Mouse (Mus musculus) gastrocnemius, postnatal 4 days (tissue): ENCODE results near the gene Rtbdn. TPM values are rescaled to one million over a fixed set of nuclear protein-coding genes. Genes with fewer than 3 reads are reported as not detected.

ENCODE experiments used
- DNase-seq, 2 experiments: peaks; one replicate each; pipeline ENCODE4 v3.0.0; 2021 to 2022; ENCODE audit warnings: low spot score in 2 of 2, mixed read lengths in 2 of 2
- total RNA-seq, 2 experiments: library from RNA; stranded (reverse); gene quantifications; 2 replicates each; pipeline ENCODE4 v1.2.3; 2021

Gene Rtbdn
- total RNA-seq, 2 experiments from 2014 or later, result not detected

DNA sequence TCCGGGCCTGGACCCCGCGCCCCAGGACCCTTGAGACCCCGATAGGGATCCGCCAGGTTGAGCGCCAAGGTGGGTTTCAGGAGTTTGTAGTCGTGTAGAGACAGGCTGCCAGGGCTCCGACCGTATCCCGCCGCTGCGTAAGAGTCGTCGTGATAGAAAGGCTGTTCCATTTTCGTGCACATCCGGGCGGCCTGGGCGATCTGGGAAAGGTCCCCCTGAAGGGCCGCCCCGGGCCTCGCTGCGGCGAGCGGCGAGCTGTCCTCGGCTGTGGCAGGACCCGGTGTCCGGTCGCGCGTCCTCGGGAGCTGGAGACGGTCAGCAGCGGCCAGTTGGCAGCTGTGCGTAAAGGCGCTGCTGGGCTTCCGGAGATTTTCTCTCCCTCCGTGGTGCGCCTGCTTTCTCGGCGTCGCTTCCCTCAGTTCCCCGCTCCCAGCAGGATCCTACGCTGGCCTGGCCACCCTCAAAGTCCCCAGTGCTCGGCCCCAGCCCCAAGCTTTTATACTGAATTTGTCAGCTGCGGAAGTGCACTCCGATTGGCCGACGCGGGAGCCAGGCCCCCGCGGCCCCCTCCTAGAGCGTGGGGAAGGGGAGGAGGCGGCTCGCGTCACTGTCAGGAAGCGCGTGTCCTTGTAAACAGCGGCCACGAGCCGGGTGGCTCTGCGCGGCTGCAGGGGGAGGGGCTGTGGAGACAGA, 31.6 kb downstream of the Rtbdn start, which contains the start of gene Junb:
TSS of gene Junb (minus strand) at position 471 of the 693 bp plus-strand sequence.
- peak; percentile 79 to 89 for DNase-seq

DNA sequence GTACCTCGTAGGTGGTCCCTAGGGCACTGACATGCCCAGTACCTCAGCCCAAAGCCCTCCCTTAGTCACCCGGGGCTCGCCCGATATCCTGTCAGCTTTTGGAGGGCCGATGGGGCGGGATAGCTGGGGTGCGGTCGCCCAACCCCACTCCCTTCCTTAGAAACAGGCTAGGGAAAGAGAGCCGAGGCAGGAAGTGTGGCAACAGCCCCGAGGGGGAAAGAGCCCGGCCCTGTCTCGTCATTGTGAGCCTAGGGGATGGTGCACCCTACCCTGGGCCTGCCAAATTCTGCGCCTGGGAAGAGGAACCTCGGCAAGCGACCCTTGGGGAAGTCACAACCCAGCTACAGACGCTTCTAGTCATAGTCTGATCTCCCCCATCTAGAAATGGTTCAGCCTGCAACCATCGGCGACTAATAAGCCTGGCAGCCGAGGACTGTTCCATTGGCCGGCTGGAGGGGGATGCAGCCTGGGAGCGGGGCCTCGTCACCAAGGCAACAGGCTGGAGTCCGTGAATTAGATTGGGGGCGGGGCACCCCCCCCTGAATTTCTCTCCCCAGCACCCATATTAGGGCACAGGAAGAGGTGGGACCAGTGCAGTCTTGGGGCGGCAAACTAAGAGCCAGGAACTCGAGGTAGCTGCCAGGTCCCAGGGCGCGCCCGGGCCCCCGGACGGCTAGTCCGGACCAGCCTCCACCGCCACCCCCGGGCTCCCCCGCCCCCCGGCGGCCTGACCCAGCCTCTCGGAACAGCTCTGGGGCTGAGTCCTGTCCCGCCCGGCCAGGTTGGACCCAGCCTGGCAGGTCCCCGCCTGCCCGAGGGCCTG, 33.0 kb downstream of the Rtbdn start:
- peak; percentile 64 to 86 for DNase-seq

DNA sequence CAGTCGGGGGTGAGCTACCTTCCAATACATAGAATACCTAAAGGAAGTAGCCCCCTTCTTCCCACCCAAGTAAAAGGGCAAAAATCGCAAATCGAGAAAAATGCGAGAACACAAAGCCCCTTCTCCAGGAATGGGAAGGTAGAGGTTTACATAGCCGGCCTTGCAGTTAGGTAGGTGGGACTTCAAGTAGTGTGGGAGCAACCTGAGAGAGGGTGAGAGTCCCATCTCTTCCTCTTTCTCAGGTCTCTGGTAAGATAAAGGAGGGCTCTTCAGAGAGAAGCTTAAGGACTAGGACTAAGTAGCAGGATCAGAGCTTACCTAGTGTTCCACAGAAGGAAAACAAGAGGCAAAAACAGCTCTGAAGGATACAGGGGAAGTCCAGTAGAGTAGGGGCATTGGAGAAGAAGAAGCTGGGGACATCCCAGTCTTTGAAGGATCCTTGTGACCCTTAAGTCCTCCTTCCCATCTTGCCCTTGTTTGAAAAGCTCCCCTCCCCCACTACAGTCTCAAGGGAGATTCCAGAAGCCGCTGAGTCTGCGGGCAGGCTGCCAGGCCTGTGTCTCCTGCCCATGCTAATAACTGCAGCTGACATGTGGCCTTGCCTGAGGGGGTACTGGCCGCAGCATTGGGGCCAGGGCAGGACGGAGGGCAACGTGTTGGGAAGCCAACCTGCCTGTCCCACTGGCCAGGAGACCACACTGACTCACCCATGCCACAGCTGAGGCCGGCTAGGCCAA, 34.0 kb downstream of the Rtbdn start:
- DNase-seq, result peak in 1 of 2 experiments; percentile 68

- DNase-seq, result no peak
Observed at GRCm38 (mm10) chr8:84981644-84982498, 35.1 kb downstream of the Rtbdn start.

GRCm38 (mm10) chr8:84982499-84983011, 35.8 kb downstream of the Rtbdn start:
- DNase-seq, result no peak

- DNase-seq, result no peak
Observed at GRCm38 (mm10) chr8:84984294-84985048, 37.7 kb downstream of the Rtbdn start.

DNA sequence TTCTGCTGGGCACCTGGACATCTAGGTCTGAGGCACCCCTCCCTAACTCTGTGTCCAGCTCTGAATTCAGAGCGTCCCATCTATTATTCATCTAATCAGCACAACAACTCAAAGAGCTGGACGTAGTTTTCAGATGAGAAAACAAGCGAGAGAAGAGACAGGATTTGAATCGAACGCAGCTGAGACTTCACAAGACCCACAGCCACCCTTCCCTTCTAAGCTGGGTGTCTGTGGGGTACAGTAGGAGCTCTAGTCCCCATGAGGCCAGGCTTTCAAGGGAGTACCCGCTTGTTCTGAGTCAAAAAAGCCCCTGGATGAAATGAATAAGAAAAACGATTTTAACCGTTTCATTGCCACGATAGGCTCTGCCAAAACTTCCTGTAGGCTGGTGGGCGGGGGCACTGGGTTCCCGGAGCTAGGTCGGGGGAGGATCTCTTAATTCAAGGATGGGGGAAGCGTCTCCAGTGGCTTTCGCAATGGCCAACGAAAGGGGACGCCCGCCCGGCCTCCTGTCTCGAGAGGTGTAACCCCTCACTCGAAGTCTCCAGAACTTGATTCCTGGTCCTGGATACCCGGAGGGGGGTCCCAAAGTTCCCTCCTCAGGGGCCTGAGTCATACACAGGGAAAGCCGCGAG, 38.4 kb downstream of the Rtbdn start:
- no peak for DNase-seq

DNA sequence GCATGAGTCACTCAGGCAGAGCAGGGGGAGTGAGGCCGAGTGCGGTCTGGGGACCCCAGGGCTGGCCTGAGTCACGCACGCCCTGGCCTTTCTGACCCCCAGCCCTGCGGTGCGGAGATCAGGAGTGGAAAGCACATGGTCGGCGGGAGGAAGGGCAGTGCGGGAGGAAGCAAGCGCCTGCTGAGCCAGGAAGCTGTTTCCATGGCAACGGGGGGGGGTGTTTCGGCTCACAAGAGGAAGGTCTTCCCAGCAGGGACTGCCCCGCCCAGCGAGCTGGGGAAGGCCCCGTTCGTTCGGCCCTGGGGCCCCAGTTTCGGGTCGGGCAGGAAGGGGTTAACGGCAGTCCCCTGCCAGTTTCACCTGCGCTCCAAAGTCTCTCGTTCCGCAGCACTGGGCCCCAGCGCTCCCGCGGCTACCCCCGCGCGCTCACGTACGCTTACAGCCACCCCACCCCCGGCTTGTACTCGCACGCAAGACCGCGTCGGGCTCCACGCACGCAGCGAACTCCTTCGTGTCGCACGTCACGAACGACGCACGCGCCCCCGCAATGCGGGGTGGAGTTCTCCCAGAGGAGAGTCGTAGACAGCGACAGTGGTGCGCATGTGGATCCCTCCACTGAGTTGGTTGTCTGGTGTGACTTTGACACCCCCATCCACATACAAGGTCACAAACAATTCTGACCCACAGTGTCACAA, 39.0 kb downstream of the Rtbdn start:
- DNase-seq, result peak; percentile 62 to 81

DNA sequence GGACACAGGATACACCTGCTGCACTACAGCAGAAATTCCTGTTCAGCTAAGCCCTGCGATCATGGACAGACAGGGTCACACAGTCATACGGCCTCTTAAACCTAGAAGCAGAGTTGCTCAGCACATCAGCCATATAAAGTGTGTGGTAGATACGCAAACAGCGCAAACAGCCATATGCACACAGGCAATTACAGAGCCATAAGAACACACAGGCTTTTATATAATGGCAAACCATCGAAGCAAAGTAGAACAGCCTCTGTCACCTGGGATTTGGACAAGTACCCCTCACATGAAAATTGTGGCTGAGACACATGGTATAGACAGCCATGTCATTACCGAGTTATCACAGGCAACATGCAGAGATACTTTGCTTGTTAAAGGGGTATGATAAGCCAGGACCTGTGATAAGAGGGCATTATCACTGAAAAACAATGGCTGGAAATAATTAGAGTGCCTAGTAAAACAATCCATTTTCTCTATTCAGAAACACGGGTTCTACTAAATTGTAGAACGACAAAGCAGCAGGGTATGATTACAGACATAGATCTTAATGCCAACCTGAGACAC, 39.7 kb downstream of the Rtbdn start:
- no peak for DNase-seq

- DNase-seq, result no peak
Observed at GRCm38 (mm10) chr8:84987388-84987787, 40.6 kb downstream of the Rtbdn start.

DNA sequence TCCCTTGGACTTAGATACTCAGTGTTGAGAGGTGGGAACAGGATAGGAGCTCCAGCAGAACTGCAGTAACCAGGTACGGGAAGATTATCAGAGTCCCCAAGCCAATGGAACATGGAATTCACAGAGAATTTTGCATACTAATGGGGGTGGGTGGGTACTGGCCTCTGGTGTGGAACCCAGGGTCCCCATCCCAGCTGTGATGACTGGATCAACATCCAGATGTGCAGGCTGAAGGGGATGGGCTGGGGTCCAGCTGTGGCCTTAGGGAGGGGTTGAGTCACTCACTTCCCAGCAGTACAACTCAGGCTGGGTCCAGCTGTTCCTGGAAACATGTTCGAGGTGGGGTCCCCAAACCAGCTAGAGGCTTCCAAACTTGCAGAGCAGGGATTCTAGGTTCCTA, 41.1 kb downstream of the Rtbdn start:
- DNase-seq, result no peak

- DNase-seq, result no peak
Observed at GRCm38 (mm10) chr8:84989311-84989731, 42.5 kb downstream of the Rtbdn start.

DNA sequence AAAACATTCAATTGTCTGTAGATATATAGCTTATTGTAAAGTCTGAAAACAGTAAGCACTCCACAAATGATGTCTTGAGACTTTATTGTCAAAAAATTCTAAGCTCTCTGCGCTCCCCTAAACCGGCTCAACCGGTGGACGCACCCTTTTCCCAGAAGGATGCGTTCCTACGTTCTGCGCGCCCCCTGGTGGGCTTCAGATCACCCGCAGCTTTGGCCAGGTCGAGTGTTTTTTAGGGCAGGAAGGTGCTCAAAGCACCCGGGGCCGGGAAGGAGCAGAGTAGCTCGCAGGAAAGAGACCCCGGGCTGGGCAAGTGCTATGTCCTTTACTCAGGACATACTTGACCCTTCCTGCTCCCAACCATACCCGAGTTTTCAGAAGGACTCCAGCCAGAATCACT, 43.0 kb downstream of the Rtbdn start:
- peak; percentile 84 to 93 for DNase-seq

GRCm38 (mm10) chr8:84990349-84990748, 43.6 kb downstream of the Rtbdn start, which contains the start of gene Hook2:
Gene Hook2 (plus strand): TSS chr8:84990603.
- peak; percentile 90 to 96 for DNase-seq

DNA sequence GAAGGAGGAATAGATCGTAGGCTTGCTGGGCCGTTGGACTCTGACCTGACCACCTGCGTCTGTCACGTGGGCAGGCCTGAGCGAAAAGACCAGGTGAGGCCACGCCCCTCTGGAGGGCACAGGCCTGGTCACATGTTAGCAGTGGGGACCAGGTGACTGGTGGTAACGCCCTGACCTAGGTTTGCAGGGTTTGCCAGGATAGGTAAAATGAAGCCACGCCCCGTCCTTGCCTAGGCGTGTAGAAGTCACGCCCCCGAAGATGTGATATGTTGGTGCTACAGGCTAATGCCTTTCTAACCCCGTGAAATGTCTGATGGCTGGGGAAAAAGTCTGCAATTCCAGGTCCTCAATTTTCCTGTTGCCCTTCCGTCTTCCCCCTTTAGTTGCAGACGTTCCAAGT, 44.0 kb downstream of the Rtbdn start:
- DNase-seq, result no peak

- DNase-seq, result no peak
Observed at GRCm38 (mm10) chr8:84994375-84994774, 47.6 kb downstream of the Rtbdn start.

DNA sequence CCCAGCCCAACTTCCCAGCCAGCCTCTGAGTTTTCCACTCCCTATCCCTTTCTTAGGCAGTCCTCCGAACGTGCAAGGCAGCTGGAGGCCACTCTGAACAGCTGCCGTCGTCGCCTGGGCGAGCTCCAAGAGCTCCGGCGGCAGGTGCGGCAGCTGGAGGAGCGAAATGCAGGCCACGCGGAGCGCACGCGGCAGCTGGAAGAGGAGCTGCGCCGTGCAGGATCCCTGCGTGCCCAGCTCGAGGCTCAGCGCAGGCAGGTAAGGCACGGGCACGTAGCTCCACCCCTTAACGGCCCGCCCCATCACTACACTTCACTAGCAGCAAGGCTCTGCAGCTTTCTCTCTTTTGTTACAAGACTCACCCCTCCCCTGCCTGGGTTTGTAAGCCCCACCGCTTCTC, 48.9 kb downstream of the Rtbdn start:
- DNase-seq, result peak in 1 of 2 experiments; percentile 68

DNA sequence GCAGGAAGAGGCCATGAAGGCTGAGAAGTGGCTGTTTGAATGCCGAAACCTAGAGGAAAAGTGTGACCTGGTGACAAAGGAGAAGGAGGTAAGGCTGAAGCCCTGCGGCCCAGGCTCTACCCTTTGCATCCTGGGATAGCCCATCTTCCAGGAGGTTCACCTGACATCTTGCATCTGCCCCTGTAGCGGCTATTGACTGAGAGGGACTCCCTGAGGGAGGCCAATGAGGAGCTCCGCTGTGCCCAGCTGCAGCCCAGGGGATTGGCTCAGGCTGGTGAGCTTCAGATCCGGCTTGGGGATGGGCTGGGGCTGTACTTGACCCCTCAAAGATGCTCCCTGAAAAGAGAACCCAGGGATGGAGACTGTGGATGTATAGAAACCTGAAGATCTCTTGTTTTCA, 50.2 kb downstream of the Rtbdn start:
- no peak for DNase-seq
